Mouse (Mus musculus) midbrain, embryonic 11.5 days (tissue): ENCODE results near the gene Acad8. TPM values are rescaled to one million over a fixed set of nuclear protein-coding genes. Genes with fewer than 3 reads are reported as not detected.

Experiments used
- polyA plus RNA-seq: library from polyadenylated mRNA; unstranded; fragments of >200 nt; fragmentation: Nextera tagmentation; extraction: Ambion mirVana; gene quantifications from 2 replicates; pipeline ENCODE4 v1.2.1, GENCODE M21; 2014

The Acad8 gene
- polyA plus RNA-seq, 1 experiment from 2014 or later: 40.4 TPM

Other genes starting within 250 kb of the Acad8 start
- gene Glb1l2, start 193.1 kb downstream of the Acad8 start, polyA plus RNA-seq: 4.5 and 5.2 TPM in 2 replicates
- gene Glb1l3, start 138.7 kb downstream of the Acad8 start, polyA plus RNA-seq: not detected in 2 replicates
- gene Gm1110, start 76.5 kb downstream of the Acad8 start, polyA plus RNA-seq: not detected in 2 replicates
- 157 and 173 TPM in 2 replicates for gene Thyn1, start 144 bp upstream of the Acad8 start, polyA plus RNA-seq
- 53.1 and 56.7 TPM in 2 replicates for gene Vps26b, start 30.5 kb upstream of the Acad8 start, polyA plus RNA-seq
- gene Ncapd3, start 30.6 kb upstream of the Acad8 start, polyA plus RNA-seq: 39.8 and 43.3 TPM in 2 replicates
- 170 and 171 TPM in 2 replicates for gene Jam3, start 155.9 kb upstream of the Acad8 start, polyA plus RNA-seq